In genomic region chr11:32841169-32841568, GRCm38 (mm10) we compare ENCODE assay signal across 25 mouse cellular contexts. TPM values are rescaled to one million over a fixed set of nuclear protein-coding genes. Genes with fewer than 3 reads are reported as not detected.
"Had no signal": no experiment of that assay in that cellular context is flagged by ENCODE, and none has a peak within 500 bp of the region (broad histone marks: within the 10 kb centered on the region; RNA-seq: fewer than 3 reads in every experiment).

No protein-coding gene starts in this region.

- H3K9ac ChIP-seq: liver, embryonic 13.5 days; midbrain, embryonic 13.5 days; neural tube, embryonic 13.5 days had no signal

- H3K4me2 ChIP-seq: liver, embryonic 13.5 days; midbrain, embryonic 13.5 days; neural tube, embryonic 13.5 days had no signal

- H3K36me3 ChIP-seq: liver, embryonic 13.5 days; midbrain, embryonic 10.5 days; midbrain, embryonic 13.5 days; neural tube, embryonic 13.5 days had no signal

- DNase-seq: kidney, adult 2 months; kidney, postnatal 10 days; kidney, postnatal 4 days; left cerebral cortex, postnatal 4 days; liver, embryonic 13.5 days; lung, adult 2 months; lung, postnatal 14 days; lung, postnatal 4 days; right cerebral cortex, adult 18-20 months; right cerebral cortex, postnatal 14 days; right cerebral cortex, postnatal 4 days; thymus, postnatal 25 days had no signal

- ATAC-seq: inflammation-experienced regulatory T-cells, adult 6 months; intestine, embryonic 16.5 days; midbrain, embryonic 16.5 days had no signal

- H3K9me3 ChIP-seq: liver, embryonic 13.5 days; midbrain, embryonic 10.5 days; midbrain, embryonic 13.5 days; neural tube, embryonic 13.5 days had no signal

- H3K4me1 ChIP-seq: midbrain, embryonic 10.5 days; midbrain, embryonic 13.5 days; neural tube, embryonic 13.5 days had no signal

- H3K4me3 ChIP-seq: liver, embryonic 13.5 days; midbrain, embryonic 10.5 days; midbrain, embryonic 13.5 days; myocyte; neural tube, embryonic 13.5 days had no signal

- H3K27me3 ChIP-seq: liver, embryonic 13.5 days; midbrain, embryonic 13.5 days; neural tube, embryonic 13.5 days had no signal

- H3K27ac ChIP-seq: liver, embryonic 13.5 days; midbrain, embryonic 10.5 days; midbrain, embryonic 13.5 days; neural tube, embryonic 13.5 days; stomach, postnatal 0 days had no signal

RNA-seq across cellular contexts. Expression of gene Smim23, which starts 16.8 kb away (rescaled TPM):
- polyA plus RNA-seq: inflammation-experienced regulatory T-cells, adult 6 months; intestine, embryonic 16.5 days; kidney, adult 2 months; liver, adult 2 months; liver, embryonic 13.5 days; liver, embryonic 16.5 days; lung, adult 2 months; lung, embryonic 16.5 days; midbrain, embryonic 10.5 days; midbrain, embryonic 13.5 days; midbrain, embryonic 16.5 days; myocyte; neural tube, embryonic 13.5 days; stomach, embryonic 14.5 days; stomach, postnatal 0 days; thymus, postnatal 0 days had no signal
